Mouse (Mus musculus) naive thymus-derived CD4-positive, alpha-beta T cell, adult 5 months (primary cell): Measurements from ENCODE around the gene Armc7. TPM values are rescaled to one million over a fixed set of nuclear protein-coding genes. Genes with fewer than 3 reads are reported as not detected.

Experiments
- polyA plus RNA-seq: library from polyadenylated mRNA; unstranded; fragments of 100-300 nt; shearing (Covaris generic); gene quantifications from one replicate; pipeline ENCODE4 v1.2.1, GENCODE M21; 2017

The Armc7 gene
- 65.1 TPM for polyA plus RNA-seq

GRCm38 (mm10) chr11:115475025-115475757 is at the start of gene Armc7:
Gene Armc7, plus strand, starts transcription at chr11:115475667.

DNA sequence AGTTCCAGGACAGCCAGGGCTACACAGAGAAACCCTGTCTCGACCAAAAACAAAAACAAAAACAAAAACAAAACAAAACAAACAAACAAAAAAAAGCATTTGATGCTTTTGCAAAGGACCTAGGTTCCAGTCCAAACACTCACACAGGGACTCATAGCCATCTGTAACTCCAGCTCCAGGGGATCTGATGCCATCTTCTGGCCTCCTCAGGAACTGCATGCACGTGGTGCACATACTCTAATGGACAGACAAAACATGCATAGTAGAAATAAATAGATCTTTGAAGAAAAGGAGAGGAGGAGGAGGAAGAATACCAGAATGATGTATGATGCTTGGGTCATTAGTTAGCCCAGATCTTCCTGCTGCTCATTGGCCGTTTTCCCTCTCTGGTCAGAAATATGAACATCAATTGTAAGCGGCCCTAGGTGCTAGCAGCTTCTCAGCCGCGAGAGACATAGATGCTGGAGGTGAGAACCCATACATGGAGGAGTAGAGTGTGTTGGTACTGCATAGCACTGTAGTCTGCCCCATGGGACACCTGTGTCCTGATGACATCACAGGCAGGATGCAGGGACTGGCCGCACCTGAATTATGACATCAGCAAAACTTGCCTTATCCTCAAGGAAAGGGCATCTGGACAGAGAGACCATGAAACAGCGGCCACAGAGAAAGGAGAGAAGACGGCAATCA is 35.4 kb upstream of the Armc7 start, which contains the start of gene Trim80:
TSS of gene Trim80 (plus strand) at position 640 of the 690 bp plus-strand sequence.

DNA sequence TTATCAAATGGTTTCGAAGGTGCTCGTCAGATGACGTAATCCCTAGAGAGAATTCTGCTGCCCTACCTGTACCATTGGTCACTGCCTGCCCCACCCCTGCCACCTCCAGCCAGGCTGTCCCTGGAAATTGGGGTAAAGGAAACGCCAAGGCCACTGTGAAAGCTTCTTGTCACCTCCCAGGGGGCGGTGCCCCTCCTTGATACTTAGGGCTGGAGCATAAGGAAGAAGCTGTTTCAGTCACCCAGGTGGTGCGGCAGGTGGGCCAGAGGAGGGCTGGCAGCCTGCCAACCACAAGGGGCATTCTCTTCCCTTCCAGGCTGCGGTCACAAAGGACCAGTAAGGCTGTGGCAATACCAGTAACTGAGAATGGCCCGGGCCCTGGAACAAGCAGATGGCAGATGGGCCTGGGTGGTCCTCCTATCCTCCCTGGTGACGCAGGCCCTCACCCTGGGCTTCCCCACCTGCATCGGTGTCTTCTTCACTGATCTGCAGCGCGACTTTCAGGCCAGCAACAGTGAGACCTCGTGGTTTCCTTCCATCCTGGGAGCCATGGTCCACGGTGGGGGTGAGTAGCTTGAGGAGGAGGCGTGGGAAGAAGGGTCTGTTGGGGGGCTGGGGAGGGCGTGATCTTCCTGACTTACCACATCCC is 13.1 kb upstream of the Armc7 start, which contains the start of gene Slc16a5:
TSS of gene Slc16a5 (plus strand) at position 232 of the 649 bp plus-strand sequence.

DNA sequence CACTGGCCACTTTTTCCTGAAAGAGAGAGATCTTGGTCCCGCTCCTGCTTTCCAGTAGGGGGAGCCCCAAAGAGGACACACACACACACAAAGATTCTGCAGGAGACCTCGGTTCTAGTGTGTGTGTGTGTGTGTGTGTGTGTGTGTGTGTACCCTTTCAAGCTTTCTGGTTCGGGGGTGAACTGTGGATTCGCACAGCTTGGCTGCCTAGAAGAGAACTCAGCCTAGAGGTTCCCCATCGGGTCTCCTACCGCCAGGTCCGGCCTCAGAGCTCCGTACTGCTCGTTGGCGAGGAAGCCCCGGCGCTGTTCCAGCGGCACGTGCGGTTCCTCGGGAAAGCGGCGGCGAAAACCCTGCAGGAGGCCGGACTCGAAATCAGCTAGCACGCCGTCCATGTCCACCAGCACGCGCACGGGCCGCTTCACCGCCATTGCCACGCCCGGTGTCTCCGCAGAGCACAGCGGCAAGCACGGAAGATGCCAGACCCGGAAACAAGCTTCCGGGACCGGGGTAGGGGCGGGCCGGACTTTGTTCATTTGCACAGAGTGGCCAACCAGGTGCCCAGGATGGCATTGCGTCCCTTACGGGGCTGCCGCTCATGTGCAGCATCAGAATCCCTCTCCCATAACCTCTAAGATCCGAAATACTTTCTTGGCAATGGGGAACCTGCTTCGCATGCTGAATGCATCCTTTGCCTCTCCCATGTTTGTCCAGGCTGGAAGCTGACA is 16.1 kb downstream of the Armc7 start, which contains the start of gene Nt5c:
TSS of gene Nt5c (minus strand) at position 507 of the 728 bp plus-strand sequence.

GRCm38 (mm10) chr11:115514238-115514663 is 38.8 kb downstream of the Armc7 start, which contains the start of gene Jpt1:
Gene Jpt1, minus strand, starts transcription at chr11:115514387.

GRCm38 (mm10) chr11:115536038-115536681 is 60.7 kb downstream of the Armc7 start, which contains the start of gene Sumo2:
Gene Sumo2, minus strand, starts transcription at chr11:115536276.

Other genes with a start within 250 kb of the Armc7 start
- gene Grin2c, start 208.4 kb upstream of the Armc7 start, polyA plus RNA-seq, result not detected
- 16.2 TPM for gene Fdxr, start 198.6 kb upstream of the Armc7 start, polyA plus RNA-seq
- 0.27 TPM for gene Fads6, start 178.0 kb upstream of the Armc7 start, polyA plus RNA-seq
- gene Otop2, start 168.5 kb upstream of the Armc7 start, polyA plus RNA-seq, result not detected
- gene Ush1g, start 153.6 kb upstream of the Armc7 start, polyA plus RNA-seq, result not detected
- gene Otop3, start 140.9 kb upstream of the Armc7 start, polyA plus RNA-seq, result not detected
- gene Hid1, start 107.9 kb upstream of the Armc7 start, polyA plus RNA-seq, result 60.2 TPM
- gene Cdr2l, start 93.8 kb upstream of the Armc7 start, polyA plus RNA-seq, result 0.55 TPM
- 102 TPM for gene Mrpl58, start 71.9 kb upstream of the Armc7 start, polyA plus RNA-seq
- gene Atp5h, start 55.7 kb upstream of the Armc7 start, polyA plus RNA-seq, result 486 TPM
- 106 TPM for gene Kctd2, start 55.5 kb upstream of the Armc7 start, polyA plus RNA-seq
- gene Trim80, start 35.1 kb upstream of the Armc7 start, polyA plus RNA-seq, result not detected
- gene Slc16a5, start 13.2 kb upstream of the Armc7 start, polyA plus RNA-seq, result 14.1 TPM
- 244 TPM for gene Nt5c, start 16.2 kb downstream of the Armc7 start, polyA plus RNA-seq
- 310 TPM for gene Jpt1, start 38.7 kb downstream of the Armc7 start, polyA plus RNA-seq
- gene Sumo2, start 60.6 kb downstream of the Armc7 start, polyA plus RNA-seq, result 541 TPM
- gene Nup85, start 88.8 kb downstream of the Armc7 start, polyA plus RNA-seq, result 76.6 TPM
- gene Mrps7, start 128.3 kb downstream of the Armc7 start, polyA plus RNA-seq, result 62.9 TPM
- 51.5 TPM for gene Gga3, start 128.4 kb downstream of the Armc7 start, polyA plus RNA-seq
- 168 TPM for gene Mif4gd, start 137.3 kb downstream of the Armc7 start, polyA plus RNA-seq
- 27.4 TPM for gene Slc25a19, start 152.6 kb downstream of the Armc7 start, polyA plus RNA-seq
- 176 TPM for gene Grb2, start 232.9 kb downstream of the Armc7 start, polyA plus RNA-seq